1 mouse cellular context compared by ENCODE assay signal in the genomic region with DNA sequence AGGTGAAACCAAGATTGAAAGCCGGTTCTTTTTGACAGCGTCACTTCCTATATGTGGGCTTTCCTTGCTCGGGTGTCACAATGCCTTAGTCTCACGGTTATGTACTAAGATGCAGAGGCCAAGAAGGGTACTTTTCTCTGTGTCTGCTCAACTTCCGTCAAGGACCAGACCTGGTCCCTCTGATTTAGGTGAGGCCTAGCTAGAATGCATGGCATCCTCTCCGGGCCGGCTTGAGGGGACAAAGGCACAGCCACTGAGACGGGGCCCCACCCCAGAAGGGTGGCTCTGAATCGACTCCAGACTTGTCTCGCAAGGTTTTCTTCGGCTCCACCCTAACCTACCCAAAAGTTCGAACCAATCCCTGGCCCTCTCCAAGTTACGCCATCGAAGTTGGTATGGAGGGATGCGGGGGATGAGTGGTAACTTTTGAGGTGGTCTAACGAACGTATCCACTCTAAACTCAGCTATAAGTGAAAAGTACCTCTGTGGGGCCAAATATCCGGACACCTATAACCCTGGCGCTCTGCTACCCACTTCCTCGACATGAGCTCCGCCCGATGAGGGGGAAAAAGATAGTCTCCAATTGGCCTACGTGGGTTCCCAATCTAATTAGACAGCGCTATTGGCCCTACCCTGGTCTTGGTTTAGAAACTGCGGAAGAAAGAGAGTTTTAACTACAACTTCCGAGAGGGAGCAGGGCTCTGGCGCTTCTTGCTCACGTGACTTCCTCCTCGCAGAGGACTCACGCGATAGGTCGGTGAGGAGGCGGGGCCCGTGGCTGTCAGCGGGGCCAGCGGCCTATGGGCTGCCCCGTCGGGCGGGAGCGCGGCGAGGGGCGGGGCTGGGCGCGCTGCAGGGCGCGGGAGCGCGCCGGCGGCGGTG.
TF ChIP-seq lines count a peak whose summit lies in the region.

A gene (plus strand): TSS at position 110 of the 882 bp plus-strand sequence.

TF ChIP-seq in CH12.LX, 34 proteins besides CTCF, POLR2A, EP300 and RAD21 (continued from another document):
- TF ChIP-seq NELFE (IDR thresholded peaks at IDR 0.05; ENCODE audit: low read depth, low read length) (peak; percentile 66), KAT2A (IDR thresholded peaks at IDR 0.05; ENCODE audit: insufficient replicate concordance, low read length) (peak; percentile 47; the same call in 1 of the 2 replicates), ZKSCAN1 (IDR thresholded peaks at IDR 0.05; ENCODE audit: borderline replicate concordance, low read depth, low read length) (no peak), CHD2 (IDR thresholded peaks at IDR 0.05; ENCODE audit: low read length) (peak; percentile 96), MAFK (IDR thresholded peaks at IDR 0.05; ENCODE audit: insufficient replicate concordance, low read length) (no peak), GABPA (IDR thresholded peaks at IDR 0.05; ENCODE audit: insufficient replicate concordance, low read depth, low read length) (no peak), PAX5 (IDR thresholded peaks at IDR 0.05; ENCODE audit: low read length) (no peak), SIN3A (IDR thresholded peaks at IDR 0.05; ENCODE audit: low read length) (peak; percentile 72; the same call in 1 of the 2 replicates), TBP (conservative IDR thresholded peaks at IDR 0.05; ENCODE audit: low read depth, low read length) (peak; percentile 41; the same call in 1 of the 2 replicates), CHD1 (IDR thresholded peaks at IDR 0.05; ENCODE audit: low read depth, low read length) (peak; percentile 74; the same call in 1 of the 2 replicates), ZC3H11A (IDR thresholded peaks at IDR 0.05; ENCODE audit: low read depth, low read length) (no peak), MAX (IDR thresholded peaks at IDR 0.05; ENCODE audit: low read length) (peak; percentile 90), HCFC1 (IDR thresholded peaks at IDR 0.05; ENCODE audit: low read depth, low read length) (peak; percentile 86), USF2 (conservative IDR thresholded peaks at IDR 0.05; ENCODE audit: low read depth, low read length) (peak; percentile 95), POLR2AphosphoS2 (IDR thresholded peaks at IDR 0.05; ENCODE audit: low read depth, low read length) (peak; percentile 37)
TF ChIP-seq in CH12.LX: peak in this region for 19.
